Mouse (Mus musculus): ENCODE measurements around the gene Gm21962. TPM values are rescaled to one million over a fixed set of nuclear protein-coding genes. Genes with fewer than 3 reads are reported as not detected.
"Not testable (repeated sequence)": the region's sequence is repeated elsewhere in the genome, so short reads cannot be mapped to it uniquely, and the experiment has no call there.

Gm21962 gene
- not detected in 2 replicates for polyA plus RNA-seq (2015; fragmentation: Nextera tagmentation; extraction: Ambion mirVana)

DNA sequence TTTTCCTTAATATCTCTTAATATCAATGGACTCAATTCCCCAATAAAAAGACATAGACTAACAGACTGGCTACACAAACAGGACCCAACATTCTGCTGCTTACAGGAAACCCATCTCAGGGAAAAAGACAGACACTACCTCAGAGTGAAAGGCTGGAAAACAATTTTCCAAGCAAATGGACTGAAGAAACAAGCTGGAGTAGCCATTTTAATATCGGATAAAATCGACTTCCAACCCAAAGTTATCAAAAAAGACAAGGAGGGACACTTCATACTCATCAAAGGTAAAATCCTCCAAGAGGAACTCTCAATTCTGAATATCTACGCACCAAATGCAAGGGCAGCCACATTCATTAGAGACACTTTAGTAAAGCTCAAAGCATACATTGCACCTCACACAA is at the start of gene Gm21962:
TSS of gene Gm21962 (plus strand) at position 301 of the 400 bp plus-strand sequence.
- not testable (repeated sequence) for H3K27me3 ChIP-seq (replicated peaks; ENCODE audit: control insufficient read depth, insufficient read depth, low read length); H3K36me3 ChIP-seq (ENCODE audit: control insufficient read depth, insufficient read depth); H3K9me3 ChIP-seq (ENCODE audit: control insufficient read depth); H3K4me1 ChIP-seq (replicated peaks; ENCODE audit: control insufficient read depth, insufficient read depth, low read length); H3K27ac ChIP-seq (ENCODE audit: low read depth, low read length); ATAC-seq; H3K9ac ChIP-seq (ENCODE audit: low read depth, low read length); H3K4me3 ChIP-seq (ENCODE audit: low read depth, low read length); H3K4me2 ChIP-seq (replicated peaks; ENCODE audit: low read depth)
- WGBS: no CpG with 5 or more reads among the region's 3 CpGs

DNA sequence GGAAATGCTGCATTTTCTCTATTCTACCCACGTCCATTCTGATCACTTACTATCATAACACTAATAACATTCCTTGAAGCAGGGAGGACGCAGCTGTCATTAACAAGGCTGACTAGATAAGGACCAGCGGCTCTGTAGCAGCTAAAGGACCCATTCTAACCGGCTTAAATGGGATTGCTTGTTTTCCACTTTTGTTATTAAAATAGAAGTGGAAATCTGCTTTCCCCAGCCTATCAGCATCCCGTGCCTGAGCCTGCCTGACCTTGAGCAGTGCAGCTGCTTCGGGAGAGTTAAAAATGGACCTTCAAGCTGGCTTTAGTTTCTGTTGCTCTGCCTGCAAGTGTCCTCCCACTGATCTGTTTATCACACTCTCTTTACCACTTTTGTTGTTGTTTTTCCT is 49.2 kb upstream of the Gm21962 start:
- no peak for ATAC-seq
- H3K36me3 ChIP-seq (ENCODE audit: control insufficient read depth, insufficient read depth): no peaks in the 10 kb centered on the region
- no peak overlapping the region for H3K4me2 ChIP-seq (replicated peaks; ENCODE audit: low read depth)
- no peaks in the 10 kb centered on the region for H3K4me1 ChIP-seq (replicated peaks; ENCODE audit: control insufficient read depth, insufficient read depth, low read length)
- H3K4me3 ChIP-seq (ENCODE audit: low read depth, low read length): no peak overlapping the region
- no peaks in the 10 kb centered on the region; the same call in 1 of the 2 replicates for H3K27me3 ChIP-seq (replicated peaks; ENCODE audit: control insufficient read depth, insufficient read depth, low read length)
- WGBS: 33% methylated on average over 6 of the region's 6 CpGs
- H3K9ac ChIP-seq (ENCODE audit: low read depth, low read length): no peak overlapping the region
- H3K27ac ChIP-seq (ENCODE audit: low read depth, low read length): no peak overlapping the region
- TF ChIP-seq CTCF (IDR thresholded peaks at IDR 0.05; ENCODE audit: low read depth): no peak
- no peaks in the 10 kb centered on the region for H3K9me3 ChIP-seq (ENCODE audit: control insufficient read depth)

DNA sequence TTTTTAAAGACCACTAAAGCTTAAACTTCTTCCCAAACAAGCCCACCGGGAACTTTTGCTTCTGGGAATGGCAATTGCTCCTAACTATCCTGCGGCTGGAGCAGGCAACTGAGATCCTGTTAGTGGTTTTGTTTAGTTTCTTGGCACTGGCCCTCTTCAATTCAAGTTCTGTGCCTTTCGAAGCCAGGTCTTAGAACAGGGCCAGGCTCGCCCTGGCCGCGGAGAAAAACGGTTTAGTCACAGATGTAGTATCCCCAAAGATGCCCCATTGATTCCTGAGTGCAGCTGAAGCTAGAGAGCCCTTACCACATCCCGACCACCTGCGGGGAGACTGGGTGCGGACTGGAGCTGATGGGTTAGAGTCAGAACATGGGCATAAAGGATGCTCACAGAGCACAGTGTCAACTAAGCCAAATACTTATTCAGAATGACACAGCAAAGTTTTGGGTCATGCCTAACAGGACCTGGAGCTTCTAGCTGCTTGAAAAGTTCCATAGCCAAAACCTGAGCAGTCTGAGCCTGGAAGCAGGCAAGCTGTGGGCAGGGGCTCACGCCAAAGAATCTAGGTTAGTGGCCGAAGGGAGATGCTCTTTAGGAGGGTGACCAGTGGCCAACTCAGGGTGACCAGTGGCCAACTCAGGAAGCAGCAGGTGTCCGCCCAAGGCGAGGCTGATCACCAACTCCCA is 48.3 kb upstream of the Gm21962 start:
- H3K4me2 ChIP-seq (replicated peaks; ENCODE audit: low read depth): peak overlapping the region; percentile 96
- no peaks in the 10 kb centered on the region for H3K9me3 ChIP-seq (ENCODE audit: control insufficient read depth)
- no peaks in the 10 kb centered on the region for H3K4me1 ChIP-seq (replicated peaks; ENCODE audit: control insufficient read depth, insufficient read depth, low read length)
- H3K27me3 ChIP-seq (replicated peaks; ENCODE audit: control insufficient read depth, insufficient read depth, low read length): no peaks in the 10 kb centered on the region; the same call in 1 of the 2 replicates
- ATAC-seq: no peak; the same call in 1 of the 2 replicates
- no peaks in the 10 kb centered on the region for H3K36me3 ChIP-seq (ENCODE audit: control insufficient read depth, insufficient read depth)
- H3K4me3 ChIP-seq (ENCODE audit: low read depth, low read length): peak overlapping the region; percentile 55
- 48% methylated on average over 14 of the region's 14 CpGs for WGBS
- no peak overlapping the region for H3K27ac ChIP-seq (ENCODE audit: low read depth, low read length)
- TF ChIP-seq CTCF (IDR thresholded peaks at IDR 0.05; ENCODE audit: low read depth): no peak
- H3K9ac ChIP-seq (ENCODE audit: low read depth, low read length): peak overlapping the region; percentile 38; the same call in 1 of the 2 replicates

DNA sequence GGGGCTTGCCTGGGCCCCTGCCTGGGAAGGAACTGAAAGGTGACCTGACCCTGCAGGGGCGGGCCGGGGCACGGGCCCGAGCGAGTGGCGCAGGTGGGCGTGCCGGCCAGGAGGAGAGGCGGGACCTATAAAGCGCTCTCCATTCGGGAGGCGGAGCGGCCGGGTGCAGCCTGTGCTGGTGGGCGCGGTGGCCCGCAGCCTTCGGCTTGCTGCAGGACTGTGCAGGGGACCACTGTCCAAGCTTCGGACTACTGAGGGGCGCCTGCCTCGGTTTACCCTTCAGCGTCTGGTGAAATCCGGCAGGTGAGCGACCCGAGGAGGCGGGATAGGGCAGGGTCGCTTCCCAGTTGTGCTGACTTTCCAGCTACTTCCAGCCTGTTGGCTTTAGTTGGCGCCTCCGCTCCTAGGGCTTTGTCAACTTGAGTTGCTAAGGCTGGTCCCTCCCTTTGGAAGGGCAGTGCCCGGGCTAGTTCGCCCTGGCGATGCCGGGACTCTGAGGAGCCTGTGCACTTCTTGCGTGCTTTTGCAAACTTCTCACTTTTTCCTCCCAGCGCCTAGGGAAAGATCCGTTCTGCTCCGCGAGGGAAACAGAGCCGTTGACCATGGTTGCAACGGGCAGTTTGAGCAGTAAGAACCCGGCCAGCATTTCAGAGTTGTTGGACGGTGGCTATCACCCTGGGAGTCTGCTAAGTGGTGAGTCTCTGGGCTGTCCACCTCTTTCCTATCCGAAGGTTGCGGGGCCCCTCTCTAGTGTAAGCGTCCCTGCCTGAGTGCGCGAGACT is 47.6 kb upstream of the Gm21962 start:
- peak; percentile 83 for ATAC-seq
- H3K27me3 ChIP-seq (replicated peaks; ENCODE audit: control insufficient read depth, insufficient read depth, low read length): no peaks in the 10 kb centered on the region; the same call in 1 of the 2 replicates
- peak overlapping the region; percentile 96 for H3K4me2 ChIP-seq (replicated peaks; ENCODE audit: low read depth)
- H3K9me3 ChIP-seq (ENCODE audit: control insufficient read depth): no peaks in the 10 kb centered on the region
- H3K4me3 ChIP-seq (ENCODE audit: low read depth, low read length): peak overlapping the region; percentile 55
- TF ChIP-seq CTCF (IDR thresholded peaks at IDR 0.05; ENCODE audit: low read depth): no peak
- H3K9ac ChIP-seq (ENCODE audit: low read depth, low read length): peak overlapping the region; percentile 38
- WGBS: under 1% methylated on average over 46 of the region's 47 CpGs
- H3K4me1 ChIP-seq (replicated peaks; ENCODE audit: control insufficient read depth, insufficient read depth, low read length): no peaks in the 10 kb centered on the region
- no peaks in the 10 kb centered on the region for H3K36me3 ChIP-seq (ENCODE audit: control insufficient read depth, insufficient read depth)
- no peak overlapping the region for H3K27ac ChIP-seq (ENCODE audit: low read depth, low read length)

DNA sequence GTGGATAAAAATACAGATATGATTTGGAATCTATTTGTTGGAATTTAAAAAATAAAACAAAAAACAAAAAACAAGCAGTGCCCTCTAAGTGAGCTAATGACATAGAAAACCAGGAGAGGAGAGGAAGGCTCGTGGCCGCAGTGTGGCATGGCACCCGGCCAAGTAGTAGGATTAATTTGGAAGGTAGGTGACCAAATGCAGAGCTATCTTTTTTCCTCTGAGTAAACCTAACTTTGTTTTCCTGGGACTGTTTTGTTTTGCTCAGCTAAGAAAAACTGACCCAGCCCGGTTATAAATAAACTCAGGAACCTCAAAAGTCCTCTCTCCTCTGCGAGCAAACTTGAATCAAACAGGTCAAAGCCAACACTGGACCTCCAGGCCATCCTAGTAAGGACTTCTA is 46.3 kb upstream of the Gm21962 start:
- no peak for TF ChIP-seq CTCF (IDR thresholded peaks at IDR 0.05; ENCODE audit: low read depth)
- no peak overlapping the region for H3K27ac ChIP-seq (ENCODE audit: low read depth, low read length)
- no peaks in the 10 kb centered on the region for H3K4me1 ChIP-seq (replicated peaks; ENCODE audit: control insufficient read depth, insufficient read depth, low read length)
- no peaks in the 10 kb centered on the region for H3K9me3 ChIP-seq (ENCODE audit: control insufficient read depth)
- H3K9ac ChIP-seq (ENCODE audit: low read depth, low read length): no peak overlapping the region
- no peaks in the 10 kb centered on the region; the same call in 1 of the 2 replicates for H3K27me3 ChIP-seq (replicated peaks; ENCODE audit: control insufficient read depth, insufficient read depth, low read length)
- WGBS: 77% methylated on average over 5 of the region's 5 CpGs
- ATAC-seq: no peak
- no peak overlapping the region for H3K4me3 ChIP-seq (ENCODE audit: low read depth, low read length)
- H3K4me2 ChIP-seq (replicated peaks; ENCODE audit: low read depth): no peak overlapping the region
- H3K36me3 ChIP-seq (ENCODE audit: control insufficient read depth, insufficient read depth): no peaks in the 10 kb centered on the region

DNA sequence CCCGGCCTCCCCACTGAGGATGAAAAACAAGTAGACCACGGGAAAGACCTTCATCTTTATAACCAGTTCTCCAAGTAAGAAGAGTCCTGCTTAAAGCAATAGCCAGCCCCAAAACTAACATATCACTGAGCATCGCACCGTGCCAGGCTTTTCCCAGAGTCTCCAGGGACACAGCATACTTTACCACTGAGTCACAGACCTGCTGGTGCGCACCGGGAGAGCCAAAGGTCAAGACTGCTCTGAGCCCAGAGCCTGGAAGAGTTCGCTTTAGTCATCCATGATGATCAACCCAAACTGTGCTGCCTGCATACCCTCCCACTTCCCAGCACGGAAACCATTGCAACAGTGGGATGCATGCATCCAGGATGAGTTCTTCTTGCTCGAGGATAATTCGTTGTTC is 37.6 kb upstream of the Gm21962 start:
- no peak overlapping the region for H3K27ac ChIP-seq (ENCODE audit: low read depth, low read length)
- H3K4me3 ChIP-seq (ENCODE audit: low read depth, low read length): no peak overlapping the region
- no peaks in the 10 kb centered on the region for H3K27me3 ChIP-seq (replicated peaks; ENCODE audit: control insufficient read depth, insufficient read depth, low read length)
- no peak for TF ChIP-seq CTCF (IDR thresholded peaks at IDR 0.05; ENCODE audit: low read depth)
- 81% methylated on average over 10 of the region's 10 CpGs for WGBS
- H3K4me1 ChIP-seq (replicated peaks; ENCODE audit: control insufficient read depth, insufficient read depth, low read length): no peaks in the 10 kb centered on the region
- ATAC-seq: peak; percentile 8; the same call in 1 of the 2 replicates
- H3K9me3 ChIP-seq (ENCODE audit: control insufficient read depth): no peaks in the 10 kb centered on the region
- H3K4me2 ChIP-seq (replicated peaks; ENCODE audit: low read depth): no peak overlapping the region
- no peak overlapping the region for H3K9ac ChIP-seq (ENCODE audit: low read depth, low read length)
- H3K36me3 ChIP-seq (ENCODE audit: control insufficient read depth, insufficient read depth): no peaks in the 10 kb centered on the region
